Mouse (Mus musculus) brain, adult 2 months (tissue): ENCODE results near the gene Lamp1.

Experiments used
- DNase-seq: peaks from one replicate; pipeline ENCODE4 v3.0.0; 2011; ENCODE audit warnings: low read depth, low spot score

The Lamp1 gene

GRCm38 (mm10) chr8:13200301-13201012 is 41.5 kb downstream of the Lamp1 start, which contains the start of gene Grtp1:
TSS of gene Grtp1 (minus strand) at chr8:13200620.
- no peak for DNase-seq

- no peak for DNase-seq
These were observed 42.0 kb downstream of the Lamp1 start for GRCm38 (mm10) chr8:13201013-13201334.

GRCm38 (mm10) chr8:13202041-13202440 is 43.1 kb downstream of the Lamp1 start:
- no peak for DNase-seq

- no peak for DNase-seq
These were observed 43.8 kb downstream of the Lamp1 start for GRCm38 (mm10) chr8:13202806-13203205.

GRCm38 (mm10) chr8:13203472-13203871 is 44.5 kb downstream of the Lamp1 start:
- DNase-seq = no peak

- no peak for DNase-seq
These were observed 45.6 kb downstream of the Lamp1 start for GRCm38 (mm10) chr8:13204371-13205140.

- DNase-seq = no peak
These were observed 46.4 kb downstream of the Lamp1 start for GRCm38 (mm10) chr8:13205311-13205710.

- DNase-seq = no peak
These were observed 47.3 kb downstream of the Lamp1 start for GRCm38 (mm10) chr8:13206290-13206689.

GRCm38 (mm10) chr8:13208627-13209355 is 49.8 kb downstream of the Lamp1 start:
- DNase-seq = peak; percentile 67

GRCm38 (mm10) chr8:13209770-13210169 is 50.8 kb downstream of the Lamp1 start:
- DNase-seq = no peak

GRCm38 (mm10) chr8:13213479-13214268 is 54.7 kb downstream of the Lamp1 start:
- peak; percentile 91 for DNase-seq

GRCm38 (mm10) chr8:13216386-13216785 is 57.4 kb downstream of the Lamp1 start:
- no peak for DNase-seq

GRCm38 (mm10) chr8:13217093-13217492 is 58.1 kb downstream of the Lamp1 start:
- no peak for DNase-seq

GRCm38 (mm10) chr8:13217986-13218385 is 59.0 kb downstream of the Lamp1 start:
- DNase-seq = no peak

GRCm38 (mm10) chr8:13218441-13218840 is 59.5 kb downstream of the Lamp1 start:
- no peak for DNase-seq

GRCm38 (mm10) chr8:13224426-13224825 is 65.5 kb downstream of the Lamp1 start:
- no peak for DNase-seq
